Mouse (Mus musculus): Measurements from ENCODE around the gene Endog. TPM values are rescaled to one million over a fixed set of nuclear protein-coding genes. Genes with fewer than 3 reads are reported as not detected.

The Endog gene
- 10 to 100 TPM; 21.3 to 22.8 TPM for polyA plus RNA-seq (2017; shearing (Covaris generic))

DNA sequence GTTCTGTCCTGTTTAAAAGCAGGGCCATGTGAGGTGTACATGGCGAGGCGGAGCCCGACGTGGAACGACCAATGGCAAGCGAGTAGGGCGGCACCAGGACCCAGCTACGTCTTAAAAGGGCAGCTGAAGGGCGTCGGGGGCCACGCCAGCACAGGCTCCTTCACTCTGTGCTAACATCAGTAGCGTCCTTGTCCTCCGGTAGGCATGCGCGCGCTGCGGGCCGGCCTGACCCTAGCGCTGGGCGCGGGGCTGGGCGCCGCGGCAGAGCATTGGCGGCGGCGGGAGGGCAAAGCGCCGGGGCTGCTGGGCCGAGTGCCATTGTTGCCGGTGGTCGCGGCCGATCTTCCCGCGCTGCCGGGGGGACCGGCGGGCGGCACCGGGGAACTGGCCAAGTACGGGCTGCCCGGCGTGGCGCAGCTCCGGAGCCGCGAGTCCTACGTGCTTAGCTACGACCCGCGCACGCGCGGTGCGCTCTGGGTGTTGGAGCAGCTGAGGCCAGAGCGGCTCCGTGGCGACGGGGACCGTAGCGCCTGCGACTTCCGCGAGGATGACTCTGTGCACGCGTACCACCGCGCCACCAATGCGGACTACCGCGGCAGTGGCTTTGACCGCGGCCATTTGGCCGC is at the start of gene Endog:
Gene Endog (plus strand): TSS at position 123 of the 626 bp plus-strand sequence.

GRCm38 (mm10) chr2:30124472-30125274 is 46.6 kb upstream of the Endog start, which contains the start of gene Zer1:
Zer1 (minus strand) TSS chr2:30124585.

GRCm38 (mm10) chr2:30133613-30134377 is 37.5 kb upstream of the Endog start, which contains the start of gene Tbc1d13:
Tbc1d13 (plus strand) TSS chr2:30133746.

GRCm38 (mm10) chr2:30177700-30178675 is 6.7 kb downstream of the Endog start, which contains the start of gene Spout1:
Spout1 (minus strand) TSS chr2:30178459.

GRCm38 (mm10) chr2:30205629-30206357 is 34.5 kb downstream of the Endog start, which contains the start of gene Kyat1:
Kyat1 (minus strand) TSS chr2:30205847.

Other genes with a start within 250 kb of the Endog start
- 10 to 100 TPM; 66.9 to 67.1 TPM for gene Gle1, start 236.1 kb upstream of the Endog start, polyA plus RNA-seq (2017; shearing (Covaris generic))
- gene Sptan1, start 205.9 kb upstream of the Endog start, polyA plus RNA-seq (2017; shearing (Covaris generic)) = 100 to 1,000 TPM in 1 of 2 experiments, 10 to 100 TPM in 1; 97.2 to 109 TPM
- 1 to 10 TPM in 1 of 2 experiments, under 1 TPM in 1; 0.44 to 1.6 TPM for gene Wdr34, start 122.6 kb upstream of the Endog start, polyA plus RNA-seq (2017; shearing (Covaris generic))
- gene Set, start 114.1 kb upstream of the Endog start, polyA plus RNA-seq (2017; shearing (Covaris generic)) = 100 to 1,000 TPM; 308 to 332 TPM
- gene Pkn3, start 93.8 kb upstream of the Endog start, polyA plus RNA-seq (2017; shearing (Covaris generic)) = 1 to 10 TPM in 1 of 2 experiments, under 1 TPM in 1; 0.95 to 1.0 TPM
- 10 to 100 TPM; 23.8 to 24.7 TPM for gene Zdhhc12, start 77.8 kb upstream of the Endog start, polyA plus RNA-seq (2017; shearing (Covaris generic))
- gene Zer1, start 46.9 kb upstream of the Endog start, polyA plus RNA-seq (2017; shearing (Covaris generic)) = 10 to 100 TPM; 56.8 to 63.1 TPM
- gene Tbc1d13, start 37.7 kb upstream of the Endog start, polyA plus RNA-seq (2017; shearing (Covaris generic)) = 1 to 10 TPM; 8.0 to 8.5 TPM
- 10 to 100 TPM; 45.4 to 58.7 TPM for gene Spout1, start 7.0 kb downstream of the Endog start, polyA plus RNA-seq (2017; shearing (Covaris generic))
- gene Kyat1, start 34.4 kb downstream of the Endog start, polyA plus RNA-seq (2017; shearing (Covaris generic)) = 10 to 100 TPM; 11.3 to 15.4 TPM
- gene Lrrc8a, start 66.2 kb downstream of the Endog start, polyA plus RNA-seq (2017; shearing (Covaris generic)) = 1 to 10 TPM; 6.3 to 8.7 TPM
- 1 to 10 TPM; 4.0 to 5.9 TPM for gene Gm28035, start 69.1 kb downstream of the Endog start, polyA plus RNA-seq (2017; shearing (Covaris generic))
- 1 to 10 TPM; 4.3 to 5.8 TPM for gene Phyhd1, start 94.7 kb downstream of the Endog start, polyA plus RNA-seq (2017; shearing (Covaris generic))
- gene Gm28038, start 109.5 kb downstream of the Endog start, polyA plus RNA-seq (2017; shearing (Covaris generic)) = not detected
- 10 to 100 TPM; 14.8 to 16.7 TPM for gene Dolk, start 114.8 kb downstream of the Endog start, polyA plus RNA-seq (2017; shearing (Covaris generic))
- 10 to 100 TPM; 15.6 to 19.4 TPM for gene Nup188, start 114.9 kb downstream of the Endog start, polyA plus RNA-seq (2017; shearing (Covaris generic))
- 100 to 1,000 TPM; 134 to 153 TPM for gene Sh3glb2, start 187.8 kb downstream of the Endog start, polyA plus RNA-seq (2017; shearing (Covaris generic))
- gene Miga2, start 192.7 kb downstream of the Endog start, polyA plus RNA-seq (2017; shearing (Covaris generic)) = 10 to 100 TPM; 11.5 to 12.3 TPM
- gene Dolpp1, start 220.8 kb downstream of the Endog start, polyA plus RNA-seq (2017; shearing (Covaris generic)) = 10 to 100 TPM; 28.2 to 49.9 TPM
- 10 to 100 TPM in 1 of 2 experiments, 1 to 10 TPM in 1; 6.1 to 10.7 TPM for gene Crat, start 244.3 kb downstream of the Endog start, polyA plus RNA-seq (2017; shearing (Covaris generic))
- gene Ptpa, start 244.5 kb downstream of the Endog start, polyA plus RNA-seq (2017; shearing (Covaris generic)) = 100 to 1,000 TPM in 1 of 2 experiments, 10 to 100 TPM in 1; 96.0 to 101 TPM